Mouse (Mus musculus) forebrain, embryonic 14.5 days (tissue): Measurements from ENCODE around the gene Inpp5a. TPM values are rescaled to one million over a fixed set of nuclear protein-coding genes. Genes with fewer than 3 reads are reported as not detected.
A peak's percentile ranks its signal among the peaks of the same experiment; 100 is the strongest.

ENCODE experiments used
- ATAC-seq: fragments of 200-750 bp; cut with Nextera tagmentation; 2 replicates; pipeline ENCODE4 v1.8.0; 2017; ENCODE audit warnings: mild to moderate bottlenecking, moderate library complexity
- DNase-seq: peaks from one replicate; pipeline ENCODE4 v3.0.0-alpha.2; 2015; ENCODE audit warnings: low spot score
- H3K27ac ChIP-seq: fragments of 300-500 bp; sonication (generic); 2 replicates; pipeline ENCODE4 v1.5.1; 2014; ENCODE audit warnings: low read depth, mild to moderate bottlenecking, control low read depth, low read length, moderate library complexity
- H3K27me3 ChIP-seq: fragments of 300-500 bp; sonication (generic); replicated peaks from 2 replicates; pipeline ENCODE4 v1.6.1; 2014; ENCODE audit warnings: low read length, control low read depth, mixed read lengths; ENCODE audit not compliant: control insufficient read depth, insufficient read depth
- H3K36me3 ChIP-seq: fragments of 300-500 bp; sonication (generic); 2 replicates; pipeline ENCODE4 v1.6.1; 2014; ENCODE audit warnings: low read length, control low read depth; ENCODE audit not compliant: control insufficient read depth, insufficient read depth
- H3K4me1 ChIP-seq: fragments of 300-500 bp; sonication (generic); 2 replicates; pipeline ENCODE4 v1.6.1; 2014; ENCODE audit warnings: antibody characterized with exemption, low read length, control low read depth; ENCODE audit not compliant: control insufficient read depth, insufficient read depth
- H3K4me2 ChIP-seq: fragments of 300-500 bp; sonication (generic); 2 replicates; pipeline ENCODE4 v1.6.1; 2014; ENCODE audit warnings: mild to moderate bottlenecking, control low read depth, low read length
- H3K4me3 ChIP-seq: fragments of 300-500 bp; sonication (generic); 2 replicates; pipeline ENCODE4 v1.5.1; 2014; ENCODE audit warnings: low read depth, low read length, control low read depth
- H3K9ac ChIP-seq: fragments of 300-500 bp; sonication (generic); 2 replicates; pipeline ENCODE4 v1.6.1; 2014; ENCODE audit warnings: mild to moderate bottlenecking, low read length, control low read depth, moderate library complexity
- H3K9me3 ChIP-seq: fragments of 300-500 bp; sonication (generic); replicated peaks from 2 replicates; pipeline ENCODE4 v1.6.1; 2016; ENCODE audit warnings: low read length, control low read depth, mixed read lengths; ENCODE audit not compliant: control insufficient read depth
- WGBS: fragments of 180-500 bp; shearing (Covaris S2); extraction: QIAGEN DNeasy Blood & Tissue Kit; methylation state at CpG from one replicate; pipeline ENCODE4 v1.1.7; 2014; 5-methylcytosine and 5-hydroxymethylcytosine counted together
- polyA plus RNA-seq: library from polyadenylated mRNA; unstranded; fragments of >200 nt; fragmentation: Nextera tagmentation; extraction: Ambion mirVana; gene quantifications from 2 replicates; pipeline ENCODE4 v1.2.1, GENCODE M21; 2014

The Inpp5a gene
- polyA plus RNA-seq, 1 experiment from 2014 or later, result 13.0 TPM

DNA sequence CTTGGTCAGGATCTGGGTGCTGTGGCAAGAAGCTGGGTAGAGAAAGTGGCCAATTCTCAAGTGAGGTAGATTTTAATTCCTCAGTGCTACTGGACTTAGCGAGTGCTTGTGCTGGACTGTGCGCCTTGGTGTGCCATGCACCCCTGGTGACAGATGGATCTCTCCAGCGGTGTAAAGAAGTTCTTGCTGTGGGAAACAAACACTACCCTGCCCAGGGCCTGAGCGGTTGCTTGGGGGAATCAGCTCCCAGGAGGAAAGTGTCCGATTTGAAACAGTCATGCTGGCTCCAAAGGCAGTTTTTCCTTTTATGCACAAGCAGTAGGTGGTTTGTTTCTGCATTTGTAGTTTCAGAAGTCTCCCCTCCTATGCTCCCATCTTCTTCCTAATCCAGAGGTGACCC lies 2.8 kb downstream of the Inpp5a start:
- Histone ChIP-seq H3K27me3 (no peaks in the 10 kb centered on the region), H3K27ac (no peak overlapping the region), H3K4me1 (peaks cover 20% of the 10 kb centered on the region), H3K4me2 (no peak overlapping the region), H3K4me3 (no peak overlapping the region), H3K9me3 (no peaks in the 10 kb centered on the region), H3K36me3 (no peaks in the 10 kb centered on the region), H3K9ac (no peak overlapping the region)
- WGBS, result 81% methylated on average over 5 of the region's 5 CpGs
- ATAC-seq, result no peak
- no peak for DNase-seq

DNA sequence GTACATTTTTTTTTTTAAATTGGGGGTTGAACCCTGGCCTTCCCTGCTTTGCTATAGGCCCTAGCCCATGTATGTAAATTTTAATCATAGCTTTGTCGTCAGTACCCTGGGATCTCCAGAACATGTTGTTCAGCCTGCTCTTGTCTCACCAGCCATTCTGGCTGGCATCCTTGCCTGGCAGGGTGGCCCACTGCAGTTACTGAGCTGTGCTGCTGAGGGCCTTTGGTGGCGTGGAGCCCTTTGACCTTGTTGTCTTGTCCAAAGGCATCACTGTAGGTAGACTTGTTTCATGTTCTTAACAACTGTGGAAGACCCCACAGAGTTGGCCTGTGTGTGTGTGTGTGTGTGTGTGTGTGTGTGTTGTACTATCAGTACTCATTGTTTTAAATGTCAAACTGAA lies 3.2 kb downstream of the Inpp5a start:
- Histone ChIP-seq H3K9ac (no peak overlapping the region), H3K27me3 (no peaks in the 10 kb centered on the region), H3K9me3 (no peaks in the 10 kb centered on the region), H3K27ac (no peak overlapping the region), H3K36me3 (no peaks in the 10 kb centered on the region), H3K4me1 (peaks cover 16% of the 10 kb centered on the region), H3K4me2 (no peak overlapping the region), H3K4me3 (no peak overlapping the region)
- ATAC-seq (no peak), DNase-seq (no peak)
- WGBS, result 87% methylated on average over 2 of the region's 2 CpGs

- Histone ChIP-seq H3K4me1 (peaks cover 16% of the 10 kb centered on the region), H3K4me2 (no peak overlapping the region), H3K27me3 (no peaks in the 10 kb centered on the region), H3K27ac (no peak overlapping the region), H3K36me3 (no peaks in the 10 kb centered on the region), H3K4me3 (no peak overlapping the region), H3K9me3 (no peaks in the 10 kb centered on the region), H3K9ac (no peak overlapping the region)
- DNase-seq (no peak), ATAC-seq (no peak)
- 90% methylated on average over 6 of the region's 6 CpGs for WGBS
These were observed 3.9 kb downstream of the Inpp5a start for GRCm38 (mm10) chr7:139392691-139393235.

DNA sequence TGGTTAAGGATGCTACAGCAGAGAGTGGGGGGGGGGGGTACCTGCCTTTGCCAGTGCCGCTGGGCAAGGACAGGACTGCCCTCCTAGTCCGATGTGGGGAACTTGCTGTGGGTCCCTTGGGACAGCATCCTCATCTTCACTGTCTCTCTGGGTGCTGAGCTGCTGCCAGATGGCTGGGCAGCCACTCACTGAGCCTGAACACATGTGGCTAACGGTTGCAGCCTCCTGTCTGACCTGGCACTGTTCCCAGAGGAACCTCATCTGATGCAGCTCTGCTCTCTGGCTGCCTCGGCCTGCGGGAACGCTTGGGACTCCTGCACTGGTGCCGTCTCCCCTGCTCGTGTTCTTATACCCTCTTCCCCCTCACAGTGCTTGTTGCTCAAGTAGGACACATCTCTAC lies 8.6 kb downstream of the Inpp5a start:
- H3K36me3 ChIP-seq, result no peaks in the 10 kb centered on the region
- peak; percentile 78 for DNase-seq
- H3K27me3 ChIP-seq, result no peaks in the 10 kb centered on the region
- WGBS, result 39% methylated on average over 8 of the region's 8 CpGs
- 0 out of 2 replicates have a peak, but pooled peaks cover 5% of the 10 kb centered on the region for H3K4me1 ChIP-seq
- H3K4me3 ChIP-seq, result no peak overlapping the region
- no peak overlapping the region for H3K4me2 ChIP-seq
- no peaks in the 10 kb centered on the region for H3K9me3 ChIP-seq
- H3K27ac ChIP-seq, result no peak overlapping the region; the same call in 1 of the 2 replicates
- ATAC-seq, result peak; percentile 76
- no peak overlapping the region for H3K9ac ChIP-seq

DNA sequence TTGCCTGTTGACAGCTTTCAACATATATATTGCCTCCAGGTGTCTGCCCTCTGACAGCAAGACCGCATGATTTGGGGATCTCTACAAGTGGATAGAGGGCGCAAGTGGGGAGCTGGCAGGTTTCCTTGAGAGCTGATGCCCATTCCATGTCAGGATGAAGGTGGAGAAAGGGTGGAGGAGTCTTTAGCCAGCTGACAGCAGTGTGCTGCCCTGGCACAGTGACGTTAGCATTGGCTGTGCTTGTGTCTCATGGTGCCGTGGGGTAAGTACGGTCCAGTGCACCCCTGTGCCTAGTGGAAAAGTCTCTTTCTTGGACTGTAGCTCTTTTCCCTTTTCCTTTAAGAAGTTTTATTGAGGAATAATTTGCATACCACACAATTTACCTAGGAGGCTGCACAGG lies 9.2 kb downstream of the Inpp5a start:
- Histone ChIP-seq H3K27me3 (no peaks in the 10 kb centered on the region), H3K36me3 (no peaks in the 10 kb centered on the region), H3K9me3 (no peaks in the 10 kb centered on the region), H3K9ac (no peak overlapping the region), H3K27ac (no peak overlapping the region), H3K4me1 (0 out of 2 replicates have a peak, but pooled peaks cover 5% of the 10 kb centered on the region), H3K4me2 (no peak overlapping the region), H3K4me3 (no peak overlapping the region)
- ATAC-seq, result no peak
- WGBS, result 86% methylated on average over 5 of the region's 5 CpGs
- no peak for DNase-seq

DNA sequence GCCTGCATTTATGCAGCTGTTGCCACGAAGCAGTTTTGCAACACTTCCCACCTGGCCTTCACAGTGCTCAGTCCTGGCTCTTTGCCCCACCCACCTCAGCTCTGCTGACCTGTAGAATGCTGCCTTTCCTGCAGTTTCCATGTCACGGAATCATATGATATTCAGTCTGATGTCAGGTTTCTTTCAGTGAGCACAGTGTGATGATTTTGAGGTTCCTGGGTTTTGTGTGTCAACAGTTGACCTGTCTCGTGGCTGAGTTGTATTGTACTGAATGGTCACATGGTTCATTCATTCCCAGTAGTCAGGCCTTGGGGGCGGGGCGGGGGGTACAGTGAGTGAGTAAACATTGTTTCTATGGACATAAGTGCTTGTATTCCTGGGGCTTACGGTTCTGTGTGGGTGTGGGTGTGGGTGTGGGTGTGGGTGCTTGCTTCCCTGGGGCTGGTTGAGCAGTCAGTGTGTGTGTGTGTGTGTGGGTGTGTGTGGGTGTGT lies 9.7 kb downstream of the Inpp5a start:
- Histone ChIP-seq H3K9me3 (no peaks in the 10 kb centered on the region), H3K4me1 (0 out of 2 replicates have a peak, but pooled peaks cover 5% of the 10 kb centered on the region), H3K27ac (no peak overlapping the region), H3K36me3 (no peaks in the 10 kb centered on the region), H3K4me2 (no peak overlapping the region), H3K27me3 (no peaks in the 10 kb centered on the region), H3K9ac (no peak overlapping the region), H3K4me3 (no peak overlapping the region)
- ATAC-seq (no peak), DNase-seq (no peak)
- 72% methylated on average over 6 of the region's 6 CpGs for WGBS

- DNase-seq (no peak), ATAC-seq (no peak)
- WGBS, result 65% methylated on average over 4 of the region's 4 CpGs
- Histone ChIP-seq H3K9me3 (no peaks in the 10 kb centered on the region), H3K27ac (no peak overlapping the region), H3K27me3 (no peaks in the 10 kb centered on the region), H3K4me2 (no peak overlapping the region), H3K4me3 (no peak overlapping the region), H3K9ac (no peak overlapping the region), H3K36me3 (no peaks in the 10 kb centered on the region), H3K4me1 (0 out of 2 replicates have a peak, but pooled peaks cover 5% of the 10 kb centered on the region)
These were observed 10.7 kb downstream of the Inpp5a start for GRCm38 (mm10) chr7:139399572-139399971.

GRCm38 (mm10) chr7:139399977-139400685 lies 11.2 kb downstream of the Inpp5a start:
- DNase-seq (no peak), ATAC-seq (no peak)
- H3K4me1 ChIP-seq, result 0 out of 2 replicates have a peak, but pooled peaks cover 5% of the 10 kb centered on the region
- WGBS, result 91% methylated on average over 11 of the region's 11 CpGs
- H3K9me3 ChIP-seq, result no peaks in the 10 kb centered on the region
- H3K9ac ChIP-seq, result no peak overlapping the region
- no peaks in the 10 kb centered on the region for H3K27me3 ChIP-seq
- H3K36me3 ChIP-seq, result no peaks in the 10 kb centered on the region
- H3K4me2 ChIP-seq, result no peak overlapping the region
- H3K27ac ChIP-seq, result no peak overlapping the region
- no peak overlapping the region for H3K4me3 ChIP-seq

DNA sequence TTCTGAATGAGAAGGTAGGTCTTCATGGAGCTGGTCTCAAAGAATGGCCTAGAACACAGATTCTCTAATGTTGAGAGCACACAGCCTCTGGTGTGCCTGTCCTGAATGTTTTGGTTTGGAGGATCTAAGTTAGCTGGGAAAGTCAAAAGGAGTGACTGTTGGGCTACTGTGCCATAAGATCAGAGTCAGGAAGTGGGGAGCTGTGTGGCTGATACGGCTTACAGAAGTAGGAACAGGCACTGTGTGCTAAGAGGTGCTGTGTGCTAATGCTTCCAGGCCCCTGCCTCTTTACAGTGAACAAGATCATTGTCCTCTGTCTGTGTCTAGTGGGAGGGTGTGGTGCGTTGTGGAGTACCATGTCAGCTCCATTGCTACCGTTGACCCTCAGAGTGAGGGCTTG lies 12.0 kb downstream of the Inpp5a start:
- Histone ChIP-seq H3K4me3 (no peak overlapping the region), H3K27ac (no peak overlapping the region), H3K36me3 (no peaks in the 10 kb centered on the region), H3K9ac (no peak overlapping the region), H3K27me3 (no peaks in the 10 kb centered on the region), H3K4me1 (0 out of 2 replicates have a peak, but pooled peaks cover 5% of the 10 kb centered on the region), H3K4me2 (no peak overlapping the region), H3K9me3 (no peaks in the 10 kb centered on the region)
- WGBS, result 93% methylated on average over 3 of the region's 3 CpGs
- no peak for ATAC-seq
- no peak for DNase-seq
